Mouse (Mus musculus): ENCODE data around the gene Cyp19a1. TPM values are rescaled to one million over a fixed set of nuclear protein-coding genes. Genes with fewer than 3 reads are reported as not detected.

The Cyp19a1 gene
- polyA plus RNA-seq, 1 experiment from 2014 or later, result not detected

DNA sequence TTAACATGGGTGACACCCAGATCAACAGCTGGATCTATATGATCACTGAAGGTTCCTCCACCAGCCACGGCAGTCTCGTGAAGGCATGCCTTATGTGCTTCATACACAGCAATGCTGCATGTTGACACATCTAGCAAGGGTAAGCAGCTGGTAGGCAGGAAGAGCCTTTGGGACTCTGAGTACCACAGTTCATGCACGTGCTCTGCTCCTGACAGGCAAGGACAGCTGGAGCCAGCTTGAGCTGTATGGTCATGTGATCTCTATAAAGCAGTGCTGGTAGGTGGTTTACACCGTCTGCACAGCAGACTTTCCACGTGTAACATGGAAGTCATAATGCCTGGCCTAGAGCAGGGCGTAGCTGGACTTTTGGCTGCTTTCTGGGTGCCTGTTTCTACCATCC, 2.1 kb upstream of the Cyp19a1 start:
- no peak overlapping the region for H3K4me2 ChIP-seq (replicated peaks)
- 58% methylated on average over 6 of the region's 6 CpGs for WGBS
- H3K4me3 ChIP-seq, result no peak overlapping the region
- ATAC-seq (ENCODE audit: low FRiP score, low read depth), result no peak; the same call in 1 of the 2 replicates
- H3K27me3 ChIP-seq, result no peaks in the 10 kb centered on the region
- H3K9me3 ChIP-seq, result no peaks in the 10 kb centered on the region
- no peaks in the 10 kb centered on the region for H3K36me3 ChIP-seq
- no peak overlapping the region for H3K27ac ChIP-seq
- H3K4me1 ChIP-seq, result no peaks in the 10 kb centered on the region
- H3K9ac ChIP-seq, result no peak overlapping the region

GRCm38 (mm10) chr9:54264754-54265153, 3.2 kb downstream of the Cyp19a1 start:
- H3K4me3 ChIP-seq, result no peak overlapping the region
- no peaks in the 10 kb centered on the region for H3K27me3 ChIP-seq
- H3K9ac ChIP-seq, result no peak overlapping the region
- H3K4me2 ChIP-seq (replicated peaks), result no peak overlapping the region
- H3K27ac ChIP-seq, result no peak overlapping the region
- no peaks in the 10 kb centered on the region for H3K36me3 ChIP-seq
- no peaks in the 10 kb centered on the region for H3K9me3 ChIP-seq
- 60% methylated on average over 4 of the region's 4 CpGs for WGBS
- H3K4me1 ChIP-seq, result no peaks in the 10 kb centered on the region
- no peak for ATAC-seq (ENCODE audit: low FRiP score, low read depth)

DNA sequence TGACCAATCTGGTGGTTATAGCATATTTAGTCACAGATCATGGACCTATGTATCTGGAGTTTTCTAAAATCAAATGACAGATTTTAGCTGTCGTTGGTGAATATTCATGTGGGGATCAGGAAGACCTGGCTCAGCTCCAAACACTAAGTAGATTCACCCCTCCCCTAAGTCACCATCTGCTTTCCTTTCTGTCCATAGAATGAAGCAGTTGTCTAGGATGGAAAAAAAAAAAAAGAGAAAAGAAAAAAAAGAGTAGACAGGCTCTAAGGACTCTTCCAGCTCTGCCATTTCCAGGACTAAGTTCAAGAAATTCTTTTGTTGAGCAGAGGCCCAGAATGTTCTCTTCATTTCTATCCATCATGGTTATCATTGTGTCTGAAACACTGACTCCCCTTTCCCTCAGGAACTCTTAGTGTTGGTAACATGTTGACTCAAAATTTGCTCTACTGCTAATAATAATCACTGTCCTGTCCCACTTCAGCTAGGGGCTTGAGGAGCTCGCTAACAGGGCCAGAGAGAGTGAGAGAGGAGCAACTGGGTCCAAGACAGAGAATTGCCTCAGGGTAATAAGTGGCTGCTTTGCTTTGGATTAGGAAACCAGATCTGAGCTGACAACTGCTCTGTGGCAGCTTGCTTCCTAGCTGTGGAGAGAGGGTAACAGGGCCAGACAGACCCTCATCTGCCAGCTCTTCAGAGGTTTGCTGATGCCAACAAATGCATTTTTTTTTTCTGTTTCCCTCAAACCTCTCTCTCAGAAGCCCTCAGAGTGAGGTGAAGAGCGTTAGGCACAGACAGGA, 22.8 kb downstream of the Cyp19a1 start:
- H3K4me2 ChIP-seq (replicated peaks), result no peak overlapping the region
- no peak overlapping the region for H3K27ac ChIP-seq
- H3K4me1 ChIP-seq, result no peaks in the 10 kb centered on the region
- H3K9me3 ChIP-seq, result no peaks in the 10 kb centered on the region
- ATAC-seq (ENCODE audit: low FRiP score, low read depth), result no peak
- 69% methylated on average over 3 of the region's 3 CpGs for WGBS
- no peak overlapping the region for H3K9ac ChIP-seq
- no peak overlapping the region for H3K4me3 ChIP-seq
- no peaks in the 10 kb centered on the region for H3K36me3 ChIP-seq
- H3K27me3 ChIP-seq, result no peaks in the 10 kb centered on the region

DNA sequence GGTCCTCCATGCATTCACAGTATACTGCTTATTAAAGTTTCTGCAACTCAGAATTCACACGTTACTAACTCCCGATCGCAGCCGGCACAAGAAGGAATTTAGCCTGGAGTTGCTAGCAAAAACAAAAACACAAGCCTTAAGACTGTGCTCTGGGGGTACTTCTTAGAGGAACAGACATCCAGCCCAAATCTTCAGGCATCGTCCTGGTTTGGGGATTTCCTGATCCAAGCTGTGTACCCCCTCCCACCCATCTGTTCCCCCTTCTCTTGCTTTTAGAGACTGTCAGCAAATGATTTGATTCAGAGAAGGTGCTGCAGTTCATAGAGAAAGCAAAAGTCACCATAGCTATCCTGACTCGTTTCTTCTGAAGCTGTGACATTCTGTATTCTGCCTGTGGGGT, 40.3 kb downstream of the Cyp19a1 start:
- Histone ChIP-seq H3K9ac (no peak overlapping the region), H3K4me1 (no peaks in the 10 kb centered on the region), H3K36me3 (no peaks in the 10 kb centered on the region), H3K4me2 (replicated peaks) (no peak overlapping the region), H3K27ac (no peak overlapping the region), H3K9me3 (no peaks in the 10 kb centered on the region), H3K27me3 (no peaks in the 10 kb centered on the region), H3K4me3 (no peak overlapping the region)
- no peak for ATAC-seq (ENCODE audit: low FRiP score, low read depth)
- WGBS, result 53% methylated on average over 6 of the region's 6 CpGs

- H3K4me3 ChIP-seq, result no peak overlapping the region
- no peaks in the 10 kb centered on the region for H3K9me3 ChIP-seq
- H3K36me3 ChIP-seq, result no peaks in the 10 kb centered on the region
- no peaks in the 10 kb centered on the region for H3K4me1 ChIP-seq
- no peaks in the 10 kb centered on the region for H3K27me3 ChIP-seq
- H3K4me2 ChIP-seq (replicated peaks), result no peak overlapping the region
- no peak overlapping the region for H3K9ac ChIP-seq
- ATAC-seq (ENCODE audit: low FRiP score, low read depth), result no peak
- H3K27ac ChIP-seq, result no peak overlapping the region
- 67% methylated on average over 5 of the region's 5 CpGs for WGBS
Measured at GRCm38 (mm10) chr9:54216511-54216910, 51.4 kb downstream of the Cyp19a1 start.

DNA sequence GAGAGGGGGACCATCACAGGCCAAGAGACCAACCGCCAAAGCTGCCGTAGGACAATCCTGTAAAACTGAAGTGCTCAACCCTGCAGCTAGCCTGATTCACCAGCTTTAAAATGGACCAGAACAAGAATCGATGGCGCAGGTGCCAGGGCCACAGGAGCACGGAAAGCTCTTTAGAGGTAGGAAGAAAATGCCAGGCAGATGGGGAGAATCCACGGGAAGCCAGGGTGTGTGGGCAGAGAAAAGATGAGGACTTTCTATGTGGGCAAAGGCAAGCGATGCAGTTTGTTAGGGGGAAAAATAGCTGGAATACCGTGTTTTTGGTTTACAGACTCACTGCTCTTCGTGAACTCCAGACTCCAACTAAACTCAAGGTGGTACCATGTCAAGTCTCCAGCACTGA, 53.0 kb downstream of the Cyp19a1 start:
- Histone ChIP-seq H3K27ac (no peak overlapping the region), H3K9ac (no peak overlapping the region), H3K4me2 (replicated peaks) (no peak overlapping the region), H3K27me3 (no peaks in the 10 kb centered on the region), H3K4me3 (no peak overlapping the region), H3K9me3 (no peaks in the 10 kb centered on the region), H3K36me3 (no peaks in the 10 kb centered on the region), H3K4me1 (no peaks in the 10 kb centered on the region)
- 87% methylated on average over 9 of the region's 9 CpGs for WGBS
- no peak for ATAC-seq (ENCODE audit: low FRiP score, low read depth)

- H3K4me2 ChIP-seq (replicated peaks), result no peak overlapping the region
- H3K27me3 ChIP-seq, result no peaks in the 10 kb centered on the region
- no peak overlapping the region for H3K9ac ChIP-seq
- H3K27ac ChIP-seq, result no peak overlapping the region
- H3K4me3 ChIP-seq, result no peak overlapping the region
- H3K9me3 ChIP-seq, result no peaks in the 10 kb centered on the region
- H3K4me1 ChIP-seq, result no peaks in the 10 kb centered on the region
- H3K36me3 ChIP-seq, result no peaks in the 10 kb centered on the region
- WGBS, result 71% methylated on average over 5 of the region's 5 CpGs
- ATAC-seq (ENCODE audit: low FRiP score, low read depth), result no peak
Measured at GRCm38 (mm10) chr9:54194790-54195189, 73.1 kb downstream of the Cyp19a1 start.

- H3K27ac ChIP-seq, result no peak overlapping the region
- H3K4me1 ChIP-seq, result no peaks in the 10 kb centered on the region
- 79% methylated on average over 3 of the region's 3 CpGs for WGBS
- no peaks in the 10 kb centered on the region for H3K27me3 ChIP-seq
- no peak for ATAC-seq (ENCODE audit: low FRiP score, low read depth)
- H3K36me3 ChIP-seq, result no peaks in the 10 kb centered on the region
- H3K4me3 ChIP-seq, result no peak overlapping the region
- H3K4me2 ChIP-seq (replicated peaks), result no peak overlapping the region
- H3K9me3 ChIP-seq, result no peaks in the 10 kb centered on the region
- H3K9ac ChIP-seq, result no peak overlapping the region
Measured at GRCm38 (mm10) chr9:54191435-54191834, 76.5 kb downstream of the Cyp19a1 start.

DNA sequence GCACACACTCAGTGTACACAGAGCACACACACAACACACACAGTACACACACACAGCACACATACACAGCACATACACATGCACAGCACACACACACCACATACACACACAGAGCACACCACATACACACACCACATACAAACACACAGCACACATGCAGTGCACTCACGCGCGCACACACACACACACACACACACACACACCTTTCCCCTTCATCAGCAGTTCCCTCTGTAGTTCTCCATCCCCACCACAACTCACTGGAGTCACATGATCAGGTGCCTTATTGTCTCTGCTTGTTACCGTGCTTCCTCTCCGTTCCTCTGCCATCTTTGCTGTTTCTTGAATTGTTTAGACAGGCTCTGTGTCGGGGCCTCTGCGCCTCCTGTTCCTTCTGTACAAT, 85.4 kb downstream of the Cyp19a1 start:
- ATAC-seq (ENCODE audit: low FRiP score, low read depth), result no peak

DNA sequence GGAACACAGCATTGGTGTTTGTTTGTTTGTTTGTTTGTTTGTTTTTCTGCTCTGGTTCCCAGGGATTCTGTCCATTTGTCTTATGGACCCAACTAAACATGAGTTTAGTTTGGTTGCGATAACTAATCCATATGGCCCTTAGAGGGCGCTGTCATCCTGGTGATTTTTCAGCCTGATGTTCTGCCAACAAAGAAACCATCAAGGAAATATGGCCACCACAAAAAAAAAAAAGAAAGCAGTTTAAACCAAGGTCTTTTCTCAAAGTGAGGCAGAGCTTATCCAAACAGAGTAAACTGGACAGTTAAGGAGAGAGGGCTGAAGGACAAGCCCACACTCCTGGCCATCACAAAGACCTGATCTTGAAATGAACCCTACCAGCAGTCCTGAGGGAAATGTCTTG, 86.6 kb downstream of the Cyp19a1 start:
- no peak for ATAC-seq (ENCODE audit: low FRiP score, low read depth)
- no peaks in the 10 kb centered on the region for H3K27me3 ChIP-seq
- no peaks in the 10 kb centered on the region for H3K36me3 ChIP-seq
- no peak overlapping the region for H3K27ac ChIP-seq
- H3K4me1 ChIP-seq, result no peaks in the 10 kb centered on the region
- H3K4me2 ChIP-seq (replicated peaks), result no peak overlapping the region
- H3K9ac ChIP-seq, result no peak overlapping the region
- 12% methylated on average over 2 of the region's 2 CpGs for whole genome bisulfite sequencing
- no peaks in the 10 kb centered on the region for H3K9me3 ChIP-seq
- H3K4me3 ChIP-seq, result no peak overlapping the region

More for the DNA sequence above, 85.4 kb downstream of the Cyp19a1 start:
- Histone ChIP-seq H3K27ac (no peak overlapping the region), H3K4me1 (no peaks in the 10 kb centered on the region), H3K36me3 (no peaks in the 10 kb centered on the region), H3K9ac (no peak overlapping the region), H3K4me3 (no peak overlapping the region), H3K27me3 (no peaks in the 10 kb centered on the region), H3K4me2 (replicated peaks) (no peak overlapping the region), H3K9me3 (no peaks in the 10 kb centered on the region)
- 91% methylated on average over 7 of the region's 7 CpGs for WGBS

DNA sequence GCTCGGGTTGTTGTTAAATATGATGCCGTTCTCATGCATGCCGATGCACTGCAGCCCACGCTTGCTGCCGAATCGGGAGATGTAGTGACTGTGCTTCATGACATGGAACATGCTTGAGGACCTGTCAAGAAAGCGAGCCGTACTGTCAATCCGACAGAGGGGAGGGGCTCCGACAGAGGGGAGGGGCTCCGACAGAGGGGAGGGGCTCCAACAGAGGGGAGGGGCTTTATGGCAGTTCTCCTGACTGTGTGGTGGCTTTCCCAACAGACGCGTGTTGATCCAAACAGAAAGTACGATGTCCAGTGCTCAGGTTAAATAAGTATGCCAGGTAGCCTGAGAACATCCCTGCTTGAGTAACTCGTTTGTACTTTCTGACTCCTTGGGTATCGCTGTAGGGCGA, 87.7 kb downstream of the Cyp19a1 start:
- 67% methylated on average over 17 of the region's 17 CpGs for WGBS
- ATAC-seq (ENCODE audit: low FRiP score, low read depth), result no peak
- H3K27ac ChIP-seq, result no peak overlapping the region
- no peaks in the 10 kb centered on the region for H3K9me3 ChIP-seq
- no peak overlapping the region for H3K9ac ChIP-seq
- H3K27me3 ChIP-seq, result no peaks in the 10 kb centered on the region
- no peaks in the 10 kb centered on the region for H3K4me1 ChIP-seq
- H3K4me2 ChIP-seq (replicated peaks), result no peak overlapping the region
- H3K4me3 ChIP-seq, result no peak overlapping the region
- H3K36me3 ChIP-seq, result no peaks in the 10 kb centered on the region

- no peak overlapping the region for H3K27ac ChIP-seq
- no peaks in the 10 kb centered on the region for H3K27me3 ChIP-seq
- H3K4me3 ChIP-seq, result no peak overlapping the region
- no peaks in the 10 kb centered on the region for H3K9me3 ChIP-seq
- 57% methylated on average over 5 of the region's 5 CpGs for WGBS
- ATAC-seq (ENCODE audit: low FRiP score, low read depth), result no peak
- H3K36me3 ChIP-seq, result no peaks in the 10 kb centered on the region
- H3K4me2 ChIP-seq (replicated peaks), result no peak overlapping the region
- H3K4me1 ChIP-seq, result no peaks in the 10 kb centered on the region
- H3K9ac ChIP-seq, result no peak overlapping the region
Measured at GRCm38 (mm10) chr9:54169489-54169888, 98.4 kb downstream of the Cyp19a1 start.

DNA sequence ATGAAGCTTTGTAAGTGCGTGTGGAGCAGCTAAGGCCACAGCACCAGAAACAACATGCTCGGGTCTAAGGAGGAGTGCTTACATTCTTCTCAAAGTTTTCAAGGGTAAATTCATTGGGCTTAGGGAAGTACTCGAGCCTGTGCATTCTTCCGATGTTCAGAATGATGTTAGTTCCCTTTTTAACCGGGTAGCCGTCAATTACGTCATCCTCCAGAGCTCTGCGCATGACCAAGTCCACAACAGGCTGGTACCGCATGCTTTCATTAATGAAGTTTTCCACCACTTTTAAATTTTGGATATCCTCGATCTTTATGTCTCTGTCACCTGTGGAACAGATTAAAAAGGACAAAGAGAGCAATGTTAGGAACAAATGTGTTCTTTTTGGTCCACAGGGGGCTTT, 99.5 kb downstream of the Cyp19a1 start:
- H3K27me3 ChIP-seq, result no peaks in the 10 kb centered on the region
- H3K27ac ChIP-seq, result no peak overlapping the region
- H3K4me3 ChIP-seq, result no peak overlapping the region
- no peaks in the 10 kb centered on the region for H3K4me1 ChIP-seq
- no peaks in the 10 kb centered on the region for H3K9me3 ChIP-seq
- H3K4me2 ChIP-seq (replicated peaks), result no peak overlapping the region
- 78% methylated on average over 10 of the region's 10 CpGs for WGBS
- H3K9ac ChIP-seq, result no peak overlapping the region
- no peak for ATAC-seq (ENCODE audit: low FRiP score, low read depth)
- H3K36me3 ChIP-seq, result no peaks in the 10 kb centered on the region

Data from limb, embryonic 13.5 days (tissue).